Mouse (Mus musculus): ENCODE measurements around the gene Slc44a2. TPM values are rescaled to one million over a fixed set of nuclear protein-coding genes. Genes with fewer than 3 reads are reported as not detected.
"Not testable (repeated sequence)": the region's sequence is repeated elsewhere in the genome, so short reads cannot be mapped to it uniquely, and the experiment has no call there.

Gene Slc44a2
- total RNA-seq, 1 experiment from 2014 or later = 230 TPM

- ATAC-seq (replicated peaks; ENCODE audit: insufficient number of reproducible peaks, low FRiP score, low TSS enrichment, poor library complexity, severe bottlenecking) = not testable (repeated sequence)
Observed at GRCm38 (mm10) chr9:21291868-21292267, 28.6 kb upstream of the Slc44a2 start.

DNA sequence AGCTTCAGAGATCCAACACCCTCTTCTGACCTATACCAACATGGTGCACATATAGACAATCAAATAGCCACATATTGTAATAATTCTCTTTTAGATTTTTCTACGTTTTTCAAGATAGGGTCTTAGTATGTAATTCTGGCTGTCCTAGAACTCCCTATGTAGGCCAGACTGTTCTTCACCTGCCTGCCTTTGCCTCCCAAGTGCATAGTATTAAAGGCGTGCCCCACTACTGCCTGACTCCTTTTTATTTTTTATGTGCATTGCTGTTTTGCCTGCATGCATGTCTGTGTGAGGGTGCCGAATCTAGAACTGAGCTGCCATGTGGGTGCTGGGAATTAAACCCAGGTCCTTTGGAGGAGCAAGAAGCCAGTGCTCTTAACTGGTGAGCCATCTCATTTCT lies 28.2 kb upstream of the Slc44a2 start:
- no peak for ATAC-seq (replicated peaks; ENCODE audit: insufficient number of reproducible peaks, low FRiP score, low TSS enrichment, poor library complexity, severe bottlenecking)

- ATAC-seq (replicated peaks; ENCODE audit: insufficient number of reproducible peaks, low FRiP score, low TSS enrichment, poor library complexity, severe bottlenecking) = no peak
Observed at GRCm38 (mm10) chr9:21299014-21299413, 21.5 kb upstream of the Slc44a2 start.

GRCm38 (mm10) chr9:21305065-21305464 lies 15.4 kb upstream of the Slc44a2 start:
- no peak for ATAC-seq (replicated peaks; ENCODE audit: insufficient number of reproducible peaks, low FRiP score, low TSS enrichment, poor library complexity, severe bottlenecking)

GRCm38 (mm10) chr9:21309150-21309741 lies 11.3 kb upstream of the Slc44a2 start:
- ATAC-seq (replicated peaks; ENCODE audit: insufficient number of reproducible peaks, low FRiP score, low TSS enrichment, poor library complexity, severe bottlenecking) = peak; percentile 88

- ATAC-seq (replicated peaks; ENCODE audit: insufficient number of reproducible peaks, low FRiP score, low TSS enrichment, poor library complexity, severe bottlenecking) = no peak
Observed at GRCm38 (mm10) chr9:21311695-21312094, 8.8 kb upstream of the Slc44a2 start.

GRCm38 (mm10) chr9:21312134-21312533 lies 8.4 kb upstream of the Slc44a2 start, which contains the start of gene Ap1m2:
TSS of gene Ap1m2 (minus strand) at chr9:21312337.
- no peak for ATAC-seq (replicated peaks; ENCODE audit: insufficient number of reproducible peaks, low FRiP score, low TSS enrichment, poor library complexity, severe bottlenecking)

DNA sequence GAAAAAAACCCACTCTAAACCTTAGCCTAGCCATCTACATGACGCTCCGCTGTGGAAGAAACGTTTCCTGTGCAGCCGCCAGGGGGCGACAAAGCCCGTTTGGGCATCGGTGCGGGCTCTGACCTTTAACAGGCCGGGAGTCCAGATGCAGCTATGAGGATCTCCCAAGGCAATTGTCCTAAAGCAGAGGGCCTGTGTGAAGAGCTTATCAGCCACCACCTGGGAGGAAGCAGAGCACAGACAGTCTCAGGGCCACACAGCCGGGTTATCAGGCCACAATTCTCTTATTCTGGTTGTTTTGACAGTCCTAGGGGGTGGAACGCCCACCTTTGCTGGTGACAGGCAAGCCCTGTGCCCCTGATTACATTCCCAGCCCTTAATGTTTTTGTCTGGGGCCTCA lies 7.1 kb upstream of the Slc44a2 start:
- ATAC-seq (replicated peaks; ENCODE audit: insufficient number of reproducible peaks, low FRiP score, low TSS enrichment, poor library complexity, severe bottlenecking) = peak; percentile 71

GRCm38 (mm10) chr9:21314367-21315140 lies 5.9 kb upstream of the Slc44a2 start:
- ATAC-seq (replicated peaks; ENCODE audit: insufficient number of reproducible peaks, low FRiP score, low TSS enrichment, poor library complexity, severe bottlenecking) = no peak

DNA sequence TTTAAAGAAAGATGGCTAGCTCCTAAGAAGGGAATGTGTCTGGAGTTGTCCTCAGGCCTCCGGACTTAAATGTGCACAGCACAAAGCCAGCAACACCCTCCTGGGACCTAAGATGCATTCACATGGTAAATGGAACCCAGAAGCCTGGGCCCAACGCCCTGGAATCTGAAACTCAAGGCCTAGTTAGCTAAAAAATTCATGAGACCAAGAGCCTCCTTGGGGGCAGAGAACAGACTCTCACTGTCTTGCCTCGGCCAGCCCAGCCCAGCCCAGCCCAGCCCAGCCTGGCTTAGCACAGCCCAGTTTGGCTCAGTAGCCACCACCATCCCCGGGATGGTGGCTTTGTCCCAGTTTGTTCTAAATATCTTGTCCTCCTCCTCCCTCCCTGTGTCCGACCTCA lies 5.1 kb upstream of the Slc44a2 start:
- ATAC-seq (replicated peaks; ENCODE audit: insufficient number of reproducible peaks, low FRiP score, low TSS enrichment, poor library complexity, severe bottlenecking) = no peak

DNA sequence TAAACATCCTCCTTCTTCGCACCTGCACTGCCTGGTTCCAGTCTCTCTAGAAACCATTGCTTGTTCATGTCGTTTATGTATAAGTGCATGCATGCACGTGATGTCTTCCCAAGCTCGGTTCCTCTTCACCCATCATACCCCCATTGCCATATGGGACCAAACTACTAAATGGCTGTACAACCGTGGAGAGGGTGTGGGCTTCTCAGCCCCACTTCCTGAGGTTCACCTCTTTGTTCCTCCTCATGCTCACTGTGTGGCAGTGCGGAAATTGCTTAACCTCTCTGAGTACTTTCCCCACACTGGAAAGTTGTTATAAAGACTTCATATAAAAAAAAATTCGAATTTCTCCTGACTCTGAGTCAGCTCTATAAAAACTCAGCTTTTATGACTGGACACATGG lies 3.8 kb upstream of the Slc44a2 start:
- ATAC-seq (replicated peaks; ENCODE audit: insufficient number of reproducible peaks, low FRiP score, low TSS enrichment, poor library complexity, severe bottlenecking) = peak; percentile 70

DNA sequence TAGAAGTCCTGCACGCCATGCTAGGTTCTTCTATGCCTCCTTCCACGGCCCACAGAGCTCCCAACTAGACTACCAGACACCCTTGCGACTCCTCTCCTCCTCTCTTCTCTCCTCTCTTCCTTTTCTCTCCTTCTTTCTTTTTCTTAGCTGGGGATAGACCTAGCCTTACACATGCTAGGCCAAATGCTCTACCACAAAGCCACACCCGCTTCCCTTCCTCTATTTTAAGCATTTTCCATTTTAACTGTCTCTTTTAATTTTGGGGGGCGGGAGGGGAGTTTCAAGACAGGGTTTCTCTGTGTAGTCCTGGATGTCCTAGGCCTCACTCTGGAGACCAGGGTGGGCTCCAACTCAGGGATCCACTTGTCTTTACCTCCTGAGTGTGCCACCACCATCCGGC lies 1.7 kb upstream of the Slc44a2 start:
- no peak for ATAC-seq (replicated peaks; ENCODE audit: insufficient number of reproducible peaks, low FRiP score, low TSS enrichment, poor library complexity, severe bottlenecking)

DNA sequence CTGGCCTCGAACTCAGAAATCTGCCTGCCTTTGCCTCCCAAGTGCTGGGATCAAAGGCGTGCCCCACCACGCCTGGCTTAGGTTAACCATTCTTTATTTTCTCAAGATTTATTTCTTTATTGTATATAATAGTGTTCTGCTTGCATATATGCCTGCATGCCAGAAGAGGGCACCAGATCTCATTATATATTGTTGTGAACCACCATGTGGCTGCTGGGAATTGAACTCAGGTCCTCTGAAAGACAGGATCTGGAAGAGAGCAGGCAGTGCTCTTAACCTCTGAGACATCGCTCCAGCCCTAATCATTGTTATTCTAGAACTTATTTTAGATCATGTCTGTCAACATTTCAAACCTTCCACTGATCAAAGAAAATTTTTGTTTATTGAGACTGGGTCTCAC lies 995 bp upstream of the Slc44a2 start:
- ATAC-seq (replicated peaks; ENCODE audit: insufficient number of reproducible peaks, low FRiP score, low TSS enrichment, poor library complexity, severe bottlenecking) = no peak

DNA sequence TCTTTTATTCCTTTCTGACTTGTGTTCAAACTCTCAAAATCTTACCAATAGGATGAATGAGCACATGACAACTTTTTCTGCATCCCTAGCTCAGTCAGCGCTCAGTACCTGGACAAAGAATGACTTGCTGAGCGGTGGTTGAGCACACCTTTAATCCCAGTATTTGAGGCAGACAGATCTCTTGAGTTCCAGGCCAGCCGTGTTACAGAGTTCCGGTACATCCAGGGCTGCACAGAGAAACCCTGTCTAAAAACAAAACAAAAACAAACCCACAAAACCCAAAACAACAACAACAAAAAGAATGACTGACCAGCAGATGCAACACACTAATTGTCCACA lies 249 bp upstream of the Slc44a2 start:
- no peak for ATAC-seq (replicated peaks; ENCODE audit: insufficient number of reproducible peaks, low FRiP score, low TSS enrichment, poor library complexity, severe bottlenecking)

DNA sequence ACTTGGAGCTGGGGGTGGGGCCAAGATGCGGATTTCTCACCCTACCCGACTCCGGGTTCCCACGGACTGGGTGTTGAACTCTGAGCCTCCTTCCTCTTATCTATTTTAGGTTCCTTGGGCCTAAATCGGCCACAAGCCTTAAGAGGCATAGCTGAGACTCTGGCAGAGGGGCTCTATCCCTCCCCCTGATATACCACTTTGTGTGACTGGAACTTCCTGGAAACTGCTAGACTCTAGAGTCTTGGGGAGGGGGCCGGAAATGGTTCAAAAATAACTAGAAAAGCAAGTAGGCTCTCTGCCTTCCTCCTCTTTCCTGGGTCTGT lies 976 bp downstream of the Slc44a2 start:
- peak; percentile 68 for ATAC-seq (replicated peaks; ENCODE audit: insufficient number of reproducible peaks, low FRiP score, low TSS enrichment, poor library complexity, severe bottlenecking)

GRCm38 (mm10) chr9:21322211-21322916 lies 1.9 kb downstream of the Slc44a2 start:
- no peak for ATAC-seq (replicated peaks; ENCODE audit: insufficient number of reproducible peaks, low FRiP score, low TSS enrichment, poor library complexity, severe bottlenecking)

GRCm38 (mm10) chr9:21322917-21323297 lies 2.4 kb downstream of the Slc44a2 start:
- not testable (repeated sequence) for ATAC-seq (replicated peaks; ENCODE audit: insufficient number of reproducible peaks, low FRiP score, low TSS enrichment, poor library complexity, severe bottlenecking)

DNA sequence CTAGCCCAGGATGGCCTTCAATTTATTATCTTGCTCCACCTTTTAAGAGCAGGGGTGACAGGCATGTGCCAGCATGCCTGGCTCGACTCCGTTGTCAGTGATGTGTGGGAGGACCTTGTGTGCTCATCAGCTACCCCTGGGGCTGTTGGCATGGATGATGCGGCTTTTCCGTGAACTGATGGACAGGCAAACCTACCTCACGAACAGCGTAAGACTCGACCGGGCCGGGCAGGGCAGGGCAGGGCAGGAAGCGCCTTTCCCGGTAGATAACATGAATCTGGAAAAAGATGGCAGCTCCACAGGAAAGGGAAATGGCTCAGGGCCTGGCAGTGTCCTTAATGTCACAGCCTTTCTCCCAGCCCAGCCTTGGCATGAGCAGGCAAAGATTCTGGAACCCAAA lies 3.8 kb downstream of the Slc44a2 start:
- ATAC-seq (replicated peaks; ENCODE audit: insufficient number of reproducible peaks, low FRiP score, low TSS enrichment, poor library complexity, severe bottlenecking) = no peak

DNA sequence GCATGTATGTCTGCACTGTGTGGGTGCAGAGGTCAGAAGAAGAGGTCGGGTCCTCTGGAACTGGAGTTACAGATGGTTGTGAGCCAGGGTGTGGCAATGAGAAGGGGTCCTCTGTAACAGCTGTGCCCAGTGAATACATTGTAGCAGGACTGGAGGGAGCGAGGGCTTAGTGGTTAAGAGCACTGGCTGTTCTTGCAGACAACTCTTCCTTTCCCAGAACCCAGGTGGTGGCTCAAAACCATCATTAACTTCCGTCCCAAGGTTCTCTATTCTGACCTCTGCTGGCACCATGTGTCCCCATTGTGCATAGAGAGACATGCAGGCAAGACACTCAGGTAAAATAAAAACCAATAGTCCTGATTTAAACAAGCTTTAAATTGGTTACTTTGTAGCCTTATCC lies 7.1 kb downstream of the Slc44a2 start:
- no peak; the same call in 1 of the 2 replicates for ATAC-seq (replicated peaks; ENCODE audit: insufficient number of reproducible peaks, low FRiP score, low TSS enrichment, poor library complexity, severe bottlenecking)

DNA sequence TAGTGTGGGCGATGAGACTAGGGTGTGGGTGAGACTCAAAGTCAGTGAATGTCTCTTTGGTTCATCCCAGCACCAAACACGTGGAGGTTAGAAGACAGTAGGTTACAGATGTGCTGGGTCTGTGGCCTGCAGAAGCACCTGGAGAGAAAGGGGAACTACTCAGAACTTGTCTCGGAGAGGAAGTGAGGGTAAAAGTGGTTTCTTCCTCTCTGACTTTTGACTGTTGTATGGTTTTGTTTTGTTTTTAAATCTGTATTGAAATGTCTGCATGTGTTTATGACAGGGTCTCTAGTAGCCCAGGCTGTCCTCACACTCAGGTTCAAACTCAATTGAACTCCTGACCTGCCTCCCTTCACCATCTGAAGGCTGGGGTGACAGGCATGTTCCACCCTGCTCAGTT lies 7.5 kb downstream of the Slc44a2 start:
- peak; percentile 78 for ATAC-seq (replicated peaks; ENCODE audit: insufficient number of reproducible peaks, low FRiP score, low TSS enrichment, poor library complexity, severe bottlenecking)
